Mouse (Mus musculus) limb, embryonic 12.5 days (tissue): ENCODE measurements around the gene Sppl2c. TPM values are rescaled to one million over a fixed set of nuclear protein-coding genes. Genes with fewer than 3 reads are reported as not detected.

Experiments used
- ATAC-seq: fragments of 200-750 bp; cut with Nextera tagmentation; 2 replicates; pipeline ENCODE4 v1.8.0; 2017; ENCODE audit warnings: low read depth, moderate TSS enrichment; ENCODE audit not compliant: insufficient number of reproducible peaks, insufficient read depth, low FRiP score, low TSS enrichment
- H3K27ac ChIP-seq: fragments of 300-500 bp; sonication (generic); 2 replicates; pipeline ENCODE4 v1.5.1; 2016; ENCODE audit warnings: mild to moderate bottlenecking, moderate library complexity
- H3K27me3 ChIP-seq: fragments of 300-500 bp; sonication (generic); 2 replicates; pipeline ENCODE4 v1.6.1; 2016; ENCODE audit warnings: mild to moderate bottlenecking, moderate library complexity
- H3K36me3 ChIP-seq: fragments of 300-500 bp; sonication (generic); 2 replicates; pipeline ENCODE4 v1.6.1; 2016; ENCODE audit warnings: mild to moderate bottlenecking, moderate library complexity
- H3K4me1 ChIP-seq: fragments of 300-500 bp; sonication (generic); replicated peaks from 2 replicates; pipeline ENCODE4 v1.6.1; 2016
- H3K4me2 ChIP-seq: fragments of 300-500 bp; sonication (generic); 2 replicates; pipeline ENCODE4 v1.6.1; 2016; ENCODE audit warnings: mild to moderate bottlenecking, moderate library complexity
- H3K4me3 ChIP-seq: fragments of 300-500 bp; sonication (generic); replicated peaks from 2 replicates; pipeline ENCODE4 v1.5.1; 2016; ENCODE audit warnings: mild to moderate bottlenecking
- H3K9ac ChIP-seq: fragments of 300-500 bp; sonication (generic); replicated peaks from 2 replicates; pipeline ENCODE4 v1.6.1; 2016; ENCODE audit warnings: mild to moderate bottlenecking, moderate library complexity
- H3K9me3 ChIP-seq: fragments of 300-500 bp; sonication (generic); 2 replicates; pipeline ENCODE4 v1.6.1; 2016; ENCODE audit warnings: mild to moderate bottlenecking, moderate library complexity
- WGBS: fragments of 180-500 bp; shearing (Covaris S2); methylation state at CpG from one replicate; pipeline ENCODE4 v1.1.7; 2016; 5-methylcytosine and 5-hydroxymethylcytosine counted together
- polyA plus RNA-seq: library from polyadenylated mRNA; unstranded; fragments of >200 nt; fragmentation: Nextera tagmentation; extraction: Ambion mirVana; gene quantifications from 2 replicates; pipeline ENCODE4 v1.2.1, GENCODE M21; 2016

Gene Sppl2c
- polyA plus RNA-seq, result not detected in 2 replicates

DNA sequence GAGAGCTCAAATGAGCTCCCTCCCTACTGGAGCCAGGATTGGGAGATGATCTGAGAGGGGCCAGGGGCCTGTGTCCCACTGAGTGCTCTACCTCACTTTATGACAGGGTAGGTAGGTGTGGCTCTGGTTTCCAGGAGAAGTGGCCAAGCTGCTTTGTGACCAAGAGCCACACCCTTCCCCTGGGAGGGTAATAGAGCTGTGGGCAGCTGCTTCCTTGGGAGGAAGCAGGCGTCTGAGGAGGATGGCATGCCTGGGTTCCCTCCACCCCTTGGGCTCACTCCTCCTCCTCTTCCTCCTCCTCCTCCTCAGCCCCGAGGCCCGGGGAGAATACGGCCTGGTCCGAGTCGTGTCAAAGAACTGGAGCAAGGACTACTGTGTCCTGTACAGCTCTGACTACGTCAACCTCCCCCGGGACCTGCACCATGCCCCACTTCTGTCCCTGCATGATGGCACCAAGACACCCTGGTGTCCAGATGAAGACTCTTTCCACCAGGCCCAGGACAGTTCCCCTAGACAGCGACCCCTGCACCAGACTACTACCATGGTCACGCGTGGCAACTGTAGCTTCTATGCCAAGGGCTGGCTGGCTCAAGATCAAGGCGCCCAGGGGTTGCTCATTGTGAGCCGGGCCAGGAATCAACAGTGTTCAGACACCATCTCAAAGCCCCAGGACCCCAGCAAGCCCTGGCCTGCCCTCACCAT is at the start of gene Sppl2c:
Sppl2c (plus strand) TSS at position 193 of the 702 bp plus-strand sequence.
- no peak within 1 kb of the TSS for H3K27ac ChIP-seq
- H3K36me3 ChIP-seq, result no peaks in the 10 kb centered on the region
- 71% methylated on average over 13 of the region's 13 CpGs for WGBS
- H3K9me3 ChIP-seq, result no peaks in the 10 kb centered on the region
- no peak for ATAC-seq
- peaks cover 7% of the 10 kb centered on the region; the same call in 1 of the 2 replicates for H3K27me3 ChIP-seq
- no peak within 1 kb of the TSS for H3K9ac ChIP-seq
- no peak within 1 kb of the TSS for H3K4me2 ChIP-seq
- H3K4me3 ChIP-seq, result no peak within 1 kb of the TSS
- H3K4me1 ChIP-seq, result no peaks in the 10 kb centered on the region

DNA sequence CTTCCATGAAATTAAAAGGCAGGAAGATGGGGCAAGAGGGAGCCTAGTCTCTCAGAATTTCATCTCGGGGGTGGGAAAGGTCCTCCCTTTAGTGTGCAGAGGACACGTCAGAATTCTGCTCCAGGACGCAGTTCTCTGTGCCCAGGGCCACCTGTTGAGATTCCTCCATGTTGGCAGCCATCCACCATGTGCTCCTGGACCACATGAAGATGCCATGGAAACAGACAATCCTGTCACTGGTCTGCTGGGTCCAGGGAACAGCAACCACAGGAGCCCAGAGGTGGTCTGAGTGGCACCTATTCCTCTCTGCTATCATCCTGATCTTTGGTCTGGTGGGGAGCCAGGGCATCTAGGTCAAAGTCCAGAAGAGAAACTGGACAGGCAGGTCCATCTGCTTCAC is 47.2 kb upstream of the Sppl2c start:
- no peaks in the 10 kb centered on the region for H3K36me3 ChIP-seq
- no peak overlapping the region for H3K9ac ChIP-seq
- H3K4me3 ChIP-seq, result no peak overlapping the region
- 71% methylated on average over 3 of the region's 3 CpGs for WGBS
- H3K4me1 ChIP-seq, result no peaks in the 10 kb centered on the region
- H3K9me3 ChIP-seq, result no peaks in the 10 kb centered on the region
- peaks cover 58% of the 10 kb centered on the region for H3K27me3 ChIP-seq
- H3K27ac ChIP-seq, result no peak overlapping the region
- H3K4me2 ChIP-seq, result no peak overlapping the region
- no peak for ATAC-seq

DNA sequence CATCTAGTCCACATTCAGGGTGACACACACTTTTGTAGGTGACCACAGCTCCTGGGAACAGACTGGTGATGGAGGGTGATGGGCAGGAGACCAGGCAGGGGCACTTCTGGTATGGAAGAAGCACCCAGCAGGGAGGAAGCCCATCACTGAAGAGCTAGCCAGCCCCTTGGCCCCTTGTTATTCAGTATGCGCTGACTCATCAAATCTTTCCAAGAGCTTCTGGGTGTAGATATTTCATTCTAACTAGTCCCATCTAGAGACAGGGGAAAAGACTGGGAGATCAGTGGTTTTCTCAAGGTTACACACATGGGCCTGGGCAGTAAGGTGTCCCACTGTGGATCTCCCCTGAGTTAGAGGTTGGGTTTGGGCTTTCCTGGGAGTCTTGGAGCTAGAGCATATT is 41.2 kb upstream of the Sppl2c start:
- Histone ChIP-seq H3K4me1 (no peaks in the 10 kb centered on the region), H3K27ac (no peak overlapping the region), H3K27me3 (peaks cover 13% of the 10 kb centered on the region; the same call in 1 of the 2 replicates), H3K36me3 (no peaks in the 10 kb centered on the region), H3K4me3 (no peak overlapping the region), H3K9me3 (no peaks in the 10 kb centered on the region), H3K9ac (no peak overlapping the region), H3K4me2 (no peak overlapping the region)
- ATAC-seq, result no peak
- WGBS, result 100% methylated on average over 1 of the region's 1 CpGs

DNA sequence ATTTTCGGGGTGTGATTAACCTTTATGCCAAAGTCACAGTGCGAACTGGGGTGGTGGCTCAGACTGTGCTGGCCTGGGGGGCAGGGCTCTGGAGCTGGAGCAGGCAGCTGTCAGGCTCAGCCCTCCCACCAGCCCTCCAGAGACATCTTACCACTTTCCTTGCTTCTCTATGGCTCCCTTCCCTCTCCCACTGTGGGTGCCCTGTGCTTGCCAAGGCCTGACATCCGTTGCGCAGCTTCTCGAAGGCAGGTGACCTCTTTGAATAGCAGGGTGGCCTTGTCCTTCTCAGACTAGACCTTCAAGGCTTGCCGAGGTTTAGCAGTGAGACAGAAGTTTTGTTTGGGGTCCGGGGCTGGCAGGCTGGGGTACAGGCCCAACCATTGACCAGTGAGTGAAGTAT is 37.3 kb upstream of the Sppl2c start:
- Histone ChIP-seq H3K9ac (no peak overlapping the region), H3K27me3 (0 out of 2 replicates have a peak, but pooled peaks cover 7% of the 10 kb centered on the region), H3K4me3 (no peak overlapping the region), H3K4me2 (no peak overlapping the region), H3K4me1 (peaks cover 10% of the 10 kb centered on the region; the same call in 1 of the 2 replicates), H3K9me3 (no peaks in the 10 kb centered on the region), H3K27ac (no peak overlapping the region), H3K36me3 (no peaks in the 10 kb centered on the region)
- no peak for ATAC-seq
- 64% methylated on average over 7 of the region's 7 CpGs for WGBS

DNA sequence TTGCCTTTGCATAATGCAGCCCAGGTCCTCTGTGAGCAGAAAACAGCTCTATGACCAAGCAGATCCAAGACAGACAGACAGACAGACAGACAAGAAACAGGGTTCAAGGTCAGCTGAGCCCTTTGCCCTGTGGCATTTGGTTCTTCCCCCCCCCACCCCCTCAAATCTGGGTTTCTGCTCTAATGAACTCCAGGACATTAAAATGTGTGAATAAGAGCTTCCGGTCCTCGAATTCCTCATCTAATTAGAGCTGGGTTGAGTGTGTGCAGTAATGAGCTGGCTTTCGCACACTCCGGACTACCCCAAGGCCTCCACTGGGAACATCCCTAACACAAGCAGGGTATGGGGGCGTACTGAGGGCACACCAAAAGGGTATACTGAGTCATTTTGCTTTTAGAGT is 35.2 kb upstream of the Sppl2c start:
- H3K4me1 ChIP-seq, result peaks cover 10% of the 10 kb centered on the region; the same call in 1 of the 2 replicates
- H3K4me2 ChIP-seq, result no peak overlapping the region
- H3K4me3 ChIP-seq, result no peak overlapping the region
- whole genome bisulfite sequencing, result 37% methylated on average over 5 of the region's 5 CpGs
- ATAC-seq, result no peak
- no peaks in the 10 kb centered on the region for H3K9me3 ChIP-seq
- H3K9ac ChIP-seq, result no peak overlapping the region
- H3K36me3 ChIP-seq, result no peaks in the 10 kb centered on the region
- 0 out of 2 replicates have a peak, but pooled peaks cover 7% of the 10 kb centered on the region for H3K27me3 ChIP-seq
- H3K27ac ChIP-seq, result no peak overlapping the region

DNA sequence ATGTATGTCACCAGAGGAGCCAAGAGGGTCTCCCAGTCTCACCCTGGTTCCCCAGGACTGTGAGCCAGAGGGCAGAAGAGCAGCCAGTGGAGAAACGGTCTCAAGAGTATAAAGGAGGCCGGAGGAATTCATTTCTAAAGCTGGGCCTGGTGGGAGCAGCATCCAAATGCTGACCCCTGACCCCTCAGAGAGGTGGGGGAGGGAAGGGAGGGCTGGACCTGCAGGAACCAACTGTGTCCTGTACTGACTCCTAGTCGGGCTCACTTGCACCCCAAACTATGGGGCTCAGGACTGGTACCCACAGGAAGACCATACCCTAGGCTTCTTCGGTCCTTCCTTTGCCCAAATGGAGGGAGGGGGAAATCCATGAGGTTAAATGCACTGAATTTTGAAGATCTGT is 31.8 kb upstream of the Sppl2c start:
- Histone ChIP-seq H3K4me3 (no peak overlapping the region), H3K9me3 (no peaks in the 10 kb centered on the region), H3K36me3 (no peaks in the 10 kb centered on the region), H3K27ac (no peak overlapping the region), H3K4me2 (no peak overlapping the region), H3K27me3 (peaks cover 24% of the 10 kb centered on the region), H3K4me1 (peaks cover 22% of the 10 kb centered on the region), H3K9ac (no peak overlapping the region)
- ATAC-seq, result no peak
- 59% methylated on average over 4 of the region's 4 CpGs for WGBS

DNA sequence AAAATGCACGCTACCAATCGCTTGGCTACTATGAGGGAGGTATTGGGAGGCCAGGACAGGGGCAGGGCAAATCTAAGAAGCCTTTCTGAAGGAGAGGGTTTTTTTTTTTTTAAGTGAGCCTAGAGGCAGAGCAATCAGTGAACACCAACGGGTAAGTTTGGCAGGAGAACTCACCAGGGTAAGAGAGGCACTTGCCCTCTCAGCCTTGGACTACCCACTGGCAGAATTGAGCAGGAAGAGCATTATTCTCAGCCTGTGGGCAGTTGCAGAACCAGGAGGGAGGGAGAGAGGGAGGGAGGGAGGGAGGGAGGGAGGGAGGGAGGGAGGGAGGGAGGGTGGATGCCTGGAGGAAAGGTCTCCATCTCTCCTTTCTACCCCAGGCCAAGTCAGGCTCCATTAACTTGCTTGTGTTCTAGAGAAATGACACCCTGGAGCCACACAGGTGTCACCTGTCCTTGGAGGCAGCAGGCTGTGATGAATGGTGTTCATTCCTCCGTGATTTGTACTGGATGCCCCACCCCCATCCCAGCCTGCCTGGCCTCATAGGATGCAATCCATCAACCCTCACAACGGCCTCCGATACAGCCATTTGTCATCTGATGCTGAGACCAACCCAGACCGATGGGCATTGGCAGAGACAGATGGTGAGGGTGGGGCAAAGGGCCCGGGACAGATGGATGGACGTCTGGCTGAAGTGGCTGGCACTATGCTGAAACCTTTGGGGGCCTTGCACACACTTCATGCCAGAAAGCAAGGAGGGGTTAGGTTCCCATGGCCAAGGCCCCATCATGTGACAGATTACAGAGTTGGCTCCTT is 31.1 kb upstream of the Sppl2c start:
- Histone ChIP-seq H3K36me3 (no peaks in the 10 kb centered on the region), H3K4me1 (peaks cover 22% of the 10 kb centered on the region), H3K9me3 (no peaks in the 10 kb centered on the region), H3K27ac (no peak overlapping the region), H3K4me2 (no peak overlapping the region), H3K9ac (no peak overlapping the region), H3K27me3 (peaks cover 27% of the 10 kb centered on the region), H3K4me3 (no peak overlapping the region)
- ATAC-seq, result no peak
- WGBS, result 28% methylated on average over 9 of the region's 9 CpGs

DNA sequence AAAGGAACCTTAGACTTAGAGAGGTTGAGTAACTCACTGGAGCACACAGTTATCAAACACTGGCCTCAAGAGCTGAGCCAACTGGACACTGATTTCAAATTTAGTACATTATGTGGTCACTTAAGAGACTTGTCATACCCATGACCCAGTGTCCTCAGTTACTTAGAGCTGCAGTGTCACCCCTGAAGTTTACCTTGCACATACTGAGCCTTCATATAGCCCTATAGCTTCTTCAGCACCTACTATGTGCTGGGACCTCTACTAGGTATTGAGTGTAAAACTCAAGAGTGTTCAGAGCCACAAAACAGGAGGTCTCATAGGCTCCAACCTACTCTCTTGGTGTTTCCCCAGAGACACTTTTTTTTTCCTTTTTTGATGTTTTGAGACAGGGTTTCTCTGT is 30.2 kb upstream of the Sppl2c start:
- H3K4me1 ChIP-seq, result peaks cover 15% of the 10 kb centered on the region
- no peak overlapping the region for H3K9ac ChIP-seq
- H3K4me3 ChIP-seq, result no peak overlapping the region
- H3K9me3 ChIP-seq, result no peaks in the 10 kb centered on the region
- H3K4me2 ChIP-seq, result no peak overlapping the region
- peaks cover 27% of the 10 kb centered on the region for H3K27me3 ChIP-seq
- no peaks in the 10 kb centered on the region for H3K36me3 ChIP-seq
- no peak overlapping the region for H3K27ac ChIP-seq
- no peak for ATAC-seq

DNA sequence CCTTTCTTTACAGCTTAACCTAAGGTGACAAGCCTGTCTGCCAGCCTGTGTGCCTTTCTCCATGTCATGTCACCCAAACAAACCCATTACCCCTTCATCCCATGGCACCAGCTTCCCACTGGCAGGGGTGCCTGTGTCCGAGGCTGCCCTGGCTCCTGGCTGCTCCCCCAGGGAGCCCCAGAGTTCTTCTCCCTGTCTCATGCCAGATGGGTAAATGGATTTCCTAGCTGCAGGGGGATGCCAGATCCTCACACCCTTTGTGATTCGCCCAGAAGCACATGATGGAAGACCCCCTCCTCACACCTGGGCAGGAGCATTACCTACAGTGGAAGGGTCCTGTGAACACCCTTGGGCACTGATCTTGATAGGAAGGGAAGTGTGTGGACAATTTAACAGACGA is 29.7 kb upstream of the Sppl2c start:
- H3K9ac ChIP-seq, result no peak overlapping the region
- peaks cover 12% of the 10 kb centered on the region for H3K4me1 ChIP-seq
- H3K27me3 ChIP-seq, result peaks cover 27% of the 10 kb centered on the region
- 62% methylated on average over 3 of the region's 3 CpGs for WGBS
- no peak overlapping the region for H3K4me3 ChIP-seq
- H3K36me3 ChIP-seq, result no peaks in the 10 kb centered on the region
- no peak overlapping the region for H3K4me2 ChIP-seq
- ATAC-seq, result no peak
- H3K9me3 ChIP-seq, result no peaks in the 10 kb centered on the region
- H3K27ac ChIP-seq, result no peak overlapping the region

DNA sequence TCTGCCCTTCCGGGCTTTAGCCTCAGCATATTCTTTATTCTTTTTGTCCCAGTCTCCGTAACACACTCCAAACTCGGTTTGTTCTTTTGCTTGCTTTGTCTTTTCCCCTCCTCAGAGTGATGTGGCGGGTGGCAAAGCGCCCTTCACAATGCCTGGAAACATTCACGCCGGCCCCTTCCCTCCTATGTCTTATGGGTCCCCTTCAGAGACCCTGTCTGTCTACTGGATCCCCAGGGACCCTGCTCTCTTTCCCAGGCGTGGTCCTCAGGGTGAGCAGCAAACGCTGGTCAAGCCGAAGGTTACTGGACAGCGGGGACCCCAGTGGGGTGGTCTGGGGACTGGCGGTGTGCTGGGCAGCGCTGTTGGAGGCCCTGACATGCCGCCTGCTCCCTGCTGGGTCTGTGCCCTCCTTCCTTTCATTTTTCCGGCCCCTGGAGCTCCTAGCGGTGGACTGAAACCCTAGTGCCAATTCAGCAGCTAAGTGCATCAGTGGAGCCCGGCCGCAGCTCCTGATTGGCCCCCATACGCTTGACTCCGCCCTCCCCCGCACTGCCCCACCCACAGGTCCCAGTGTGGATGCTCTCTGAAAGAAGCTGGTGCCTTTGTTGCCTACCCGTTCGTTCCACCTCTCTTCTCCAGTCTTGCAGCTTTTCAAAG is 28.4 kb upstream of the Sppl2c start:
- H3K9me3 ChIP-seq, result no peaks in the 10 kb centered on the region
- peak; percentile 78; the same call in 1 of the 2 replicates for ATAC-seq
- 8% methylated on average over 23 of the region's 23 CpGs for WGBS
- peak overlapping the region; percentile 38 for H3K4me3 ChIP-seq
- peaks cover 12% of the 10 kb centered on the region for H3K4me1 ChIP-seq
- no peaks in the 10 kb centered on the region for H3K36me3 ChIP-seq
- H3K27ac ChIP-seq, result no peak overlapping the region
- H3K9ac ChIP-seq, result peak overlapping the region; percentile 28; the same call in 1 of the 2 replicates
- H3K4me2 ChIP-seq, result peak overlapping the region; percentile 72
- H3K27me3 ChIP-seq, result peaks cover 27% of the 10 kb centered on the region

DNA sequence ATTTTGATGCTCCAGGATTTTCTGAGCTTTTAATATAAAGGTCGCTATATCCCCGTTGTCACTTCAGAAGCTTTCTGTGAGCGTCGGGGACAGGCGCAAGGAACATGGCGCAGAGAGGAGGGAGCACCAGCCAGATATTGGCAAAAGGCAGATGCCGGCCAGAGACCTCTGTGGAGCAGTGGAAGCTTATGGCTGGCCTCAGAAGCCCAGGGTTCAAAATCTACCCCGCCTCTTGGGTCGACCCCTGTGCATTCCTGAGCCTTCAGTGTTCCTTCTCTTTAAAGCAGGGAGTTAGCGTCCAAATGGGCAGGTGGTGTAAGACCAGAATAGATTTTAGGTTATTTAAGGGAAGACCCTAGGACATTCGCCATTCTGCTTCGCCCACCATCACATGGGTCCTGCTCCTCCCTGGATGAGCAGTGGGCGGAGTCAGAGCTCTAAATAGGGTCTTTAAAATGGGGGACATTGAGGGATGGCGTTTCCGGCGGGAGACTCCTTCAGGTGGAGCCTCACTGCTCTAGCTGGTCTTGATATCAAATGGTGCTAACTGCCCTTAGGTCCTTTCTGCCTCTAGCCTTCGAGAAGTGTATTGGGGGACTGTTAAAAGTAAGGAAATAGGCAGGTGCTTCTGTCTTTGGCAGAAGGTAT is 27.7 kb upstream of the Sppl2c start:
- H3K9me3 ChIP-seq, result no peaks in the 10 kb centered on the region
- no peaks in the 10 kb centered on the region for H3K36me3 ChIP-seq
- H3K9ac ChIP-seq, result peak overlapping the region; percentile 28; the same call in 1 of the 2 replicates
- peaks cover 12% of the 10 kb centered on the region for H3K4me1 ChIP-seq
- peaks cover 27% of the 10 kb centered on the region for H3K27me3 ChIP-seq
- no peak for ATAC-seq
- no peak overlapping the region for H3K27ac ChIP-seq
- WGBS, result 6% methylated on average over 17 of the region's 17 CpGs
- peak overlapping the region; percentile 38 for H3K4me3 ChIP-seq
- H3K4me2 ChIP-seq, result peak overlapping the region; percentile 72
